Mouse (Mus musculus) thymus, adult 2 months (tissue): ENCODE measurements around the gene Fbxw17.

Source experiments
- CTCF ChIP-seq: fragments of 200-500 bp; IDR thresholded peaks from 2 replicates; pipeline ENCODE4 v1.5.1; 2012; ENCODE audit warnings: mild to moderate bottlenecking, control low read depth, low read length, moderate library complexity, borderline replicate concordance; ENCODE audit not compliant: control insufficient read depth, poor library complexity, insufficient read depth; ENCODE audit errors: extremely low read depth
- POLR2A ChIP-seq: fragments of 200-500 bp; IDR thresholded peaks from 2 replicates; pipeline ENCODE4 v1.6.1; 2012; ENCODE audit warnings: mild to moderate bottlenecking, low read length, control low read depth, moderate library complexity; ENCODE audit not compliant: control insufficient read depth, poor library complexity, insufficient read depth; ENCODE audit errors: extremely low read depth

DNA sequence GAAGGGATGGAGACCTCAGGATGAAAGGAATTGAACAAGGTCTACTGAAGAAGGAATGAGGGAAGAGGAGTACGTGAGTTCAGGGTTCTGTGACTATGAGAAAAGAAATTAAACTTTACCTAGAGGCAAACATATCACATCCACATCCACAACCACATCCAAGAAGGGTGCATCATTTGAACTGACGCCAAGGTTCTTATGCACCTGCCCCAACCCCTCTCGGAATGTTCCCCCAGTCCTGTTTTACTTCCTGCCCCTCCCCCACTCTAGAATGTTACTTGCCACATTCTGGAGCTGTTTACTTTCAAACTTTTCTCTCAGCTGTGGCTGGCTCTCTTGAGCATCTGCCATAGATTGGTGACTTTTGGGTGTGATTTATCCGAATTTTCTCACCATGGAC, 49.3 kb downstream of the Fbxw17 start, which contains the start of gene Nutm2:
- TF ChIP-seq CTCF: no peak
- no peak for TF ChIP-seq POLR2A
